Mouse (Mus musculus) ES-Bruce4 (cell line): ENCODE results near the gene Fem1a.

Source experiments
- CTCF ChIP-seq: IDR thresholded peaks from one replicate; pipeline ENCODE4 v1.8.1; 2011; ENCODE audit warnings: low read depth, low read length
- POLR2A ChIP-seq: IDR thresholded peaks from one replicate; pipeline ENCODE4 v1.8.1; 2011; ENCODE audit warnings: low read length; ENCODE audit not compliant: insufficient read depth

- no peak for TF ChIP-seq CTCF
- TF ChIP-seq POLR2A: no peak
Measured at GRCm38 (mm10) chr17:56241541-56242401, 14.8 kb upstream of the Fem1a start.
